ENCODE assay signal across 8 mouse cellular contexts in the genomic region with DNA sequence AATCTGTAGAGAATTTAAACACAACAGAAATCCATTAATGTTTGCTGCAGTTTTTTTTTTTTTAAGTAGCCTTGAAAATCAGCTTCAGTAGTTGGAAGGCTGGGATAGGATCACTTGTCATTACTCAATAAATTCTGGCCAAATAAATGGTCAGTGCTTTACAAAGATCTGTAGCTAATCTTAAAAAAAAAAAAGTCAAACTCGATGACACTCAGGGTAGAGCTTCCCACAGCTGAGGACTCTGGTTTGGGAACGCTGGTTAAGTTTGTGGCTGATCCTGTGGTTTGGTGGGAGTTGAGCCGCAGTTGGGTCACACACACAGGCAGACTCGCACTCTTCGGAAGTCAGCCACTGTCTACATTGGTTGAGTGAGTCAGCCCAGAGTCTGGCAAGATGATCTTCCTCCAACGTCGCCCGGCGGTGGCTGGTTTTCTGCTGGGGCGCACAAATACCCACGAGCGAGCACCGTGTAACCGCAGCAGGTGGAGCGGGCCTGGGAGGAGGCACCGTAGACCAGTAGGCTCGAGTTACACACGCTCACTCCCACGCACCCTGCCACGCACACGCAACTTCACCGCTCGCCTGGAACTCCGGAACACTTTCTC.
A peak's percentile ranks its signal among the peaks of the same experiment; 100 is the strongest.
DNase-seq lines count a peak whose midpoint lies in the region; ATAC-seq and TF ChIP-seq lines count a peak whose summit lies in the region.

No protein-coding gene starts in this region.

- no peak overlapping the region for H3K27ac ChIP-seq in ES-E14 (ENCODE audit: insufficient read depth, low read depth, low read length, poor library complexity, severe bottlenecking)
- peak overlapping the region; percentile 61 for H3K27ac ChIP-seq in bone marrow macrophage, adult 2 months (ENCODE audit: insufficient read depth, low read depth, low read length)
- no peak overlapping the region for H3K27ac ChIP-seq in hindbrain, embryonic 15.5 days (replicated peaks)
- peak overlapping the region; percentile 84 for H3K27ac ChIP-seq in liver, embryonic 12.5 days

- H3K4me3 ChIP-seq in ES-E14 (ENCODE audit: insufficient read depth in 1 of 2, low read depth in 1 of 2, low read length in 2 of 2, poor library complexity in 1 of 2, severe bottlenecking in 1 of 2) (peak overlapping the region; percentile 61 to 82), myocyte (peak overlapping the region; percentile 97)
- peak overlapping the region; percentile 78 for H3K4me3 ChIP-seq in bone marrow macrophage, adult 2 months (ENCODE audit: insufficient read depth, low read length)
- H3K4me3 ChIP-seq in hindbrain, embryonic 15.5 days, result peak overlapping the region; percentile 41
- peak overlapping the region; percentile 80 for H3K4me3 ChIP-seq in liver, embryonic 12.5 days

- H3K4me2 ChIP-seq in hindbrain, embryonic 15.5 days, result peak overlapping the region; percentile 81
- H3K4me2 ChIP-seq in liver, embryonic 12.5 days, result peak overlapping the region; percentile 100
- H3K4me2 ChIP-seq in myocyte (ENCODE audit: low read depth), result peak overlapping the region; percentile 70

- ATAC-seq in hindbrain, embryonic 15.5 days (ENCODE audit: low FRiP score, low read depth), result no peak
- ATAC-seq in liver, embryonic 12.5 days, result peak; percentile 19; the same call in 1 of the 2 replicates

- no peaks in the 10 kb centered on the region for H3K36me3 ChIP-seq in ES-E14 (ENCODE audit: control insufficient read depth, insufficient read depth, low read length, poor library complexity, severe bottlenecking)
- H3K36me3 ChIP-seq in hindbrain, embryonic 15.5 days, result no peaks in the 10 kb centered on the region
- H3K36me3 ChIP-seq in liver, embryonic 12.5 days, result no peaks in the 10 kb centered on the region
- peaks cover 13% of the 10 kb centered on the region for H3K36me3 ChIP-seq in myocyte (ENCODE audit: control insufficient read depth, insufficient read depth)

- TF ChIP-seq CTCF in bone marrow macrophage, adult 2 months (IDR thresholded peaks at IDR 0.05; ENCODE audit: low read depth, low read length), result no peak

- H3K79me2 ChIP-seq in myocyte (ENCODE audit: control insufficient read depth, insufficient read depth), result peaks cover 69% of the 10 kb centered on the region

- no peak for TF ChIP-seq POLR2A in bone marrow macrophage, adult 2 months (IDR thresholded peaks at IDR 0.05; ENCODE audit: borderline replicate concordance, low read depth, low read length)
- TF ChIP-seq POLR2A in myocyte (IDR thresholded peaks at IDR 0.05; ENCODE audit: insufficient read length, low read depth), result peak; percentile 63

- WGBS in hindbrain, embryonic 15.5 days, result under 1% methylated on average over 24 of the region's 24 CpGs
- WGBS in liver, embryonic 12.5 days (ENCODE audit: insufficient replicate concordance), result 3% methylated on average over 24 of the region's 24 CpGs

- no peak overlapping the region for H3K9ac ChIP-seq in ES-E14 (ENCODE audit: insufficient read depth, low read depth, low read length, poor library complexity, severe bottlenecking)
- no peak overlapping the region for H3K9ac ChIP-seq in hindbrain, embryonic 15.5 days
- H3K9ac ChIP-seq in liver, embryonic 12.5 days, result peak overlapping the region; percentile 93

- no peaks in the 10 kb centered on the region for H3K9me3 ChIP-seq in ES-E14 (ENCODE audit: control insufficient read depth, insufficient read depth, low read depth, low read length)
- H3K9me3 ChIP-seq in hindbrain, embryonic 15.5 days, result no peaks in the 10 kb centered on the region
- H3K9me3 ChIP-seq in liver, embryonic 12.5 days (replicated peaks), result no peaks in the 10 kb centered on the region

- DNase-seq in ES-E14 (ENCODE audit: low read depth, low spot score), result no peak
- DNase-seq in gastrocnemius, adult 18-20 months (ENCODE audit: low spot score), result peak; percentile 55
- DNase-seq in thymus, postnatal 36 days, result peak; percentile 75 to 81
- no peak for DNase-seq in cerebellum, adult 11-12 months

- H3K27me3 ChIP-seq in hindbrain, embryonic 15.5 days, result peaks cover 75% of the 10 kb centered on the region
- H3K27me3 ChIP-seq in liver, embryonic 12.5 days (replicated peaks), result peaks cover 25% of the 10 kb centered on the region; the same call in 1 of the 2 replicates
- H3K27me3 ChIP-seq in myocyte (ENCODE audit: control insufficient read depth, insufficient read depth, insufficient read length), result no peaks in the 10 kb centered on the region

- H3ac ChIP-seq in myocyte (ENCODE audit: control insufficient read depth, insufficient read length), result peak overlapping the region; percentile 86

- in situ Hi-C loops in ES-E14 (cut with MboI; ENCODE audit: low sequenced_read_pairs in 2 of 2, unreplicated experiment in 2 of 2), result loop anchor here in 1 of 2 experiments (10.0 kb wide), 1 partner anchor 1388 kb away; the partner anchor contains the start of gene Sim2

- H3K4me1 ChIP-seq in ES-E14 (ENCODE audit: control insufficient read depth in 2 of 2, insufficient read depth in 2 of 2, low read length in 2 of 2, poor library complexity in 1 of 2), result peaks cover 0 to 4% of the 10 kb centered on the region in 2 experiments; a peak in 1 of 4 replicates
- H3K4me1 ChIP-seq in bone marrow macrophage, adult 2 months (ENCODE audit: control insufficient read depth, insufficient read depth, low read length), result peaks cover 42% of the 10 kb centered on the region
- peaks cover 43% of the 10 kb centered on the region for H3K4me1 ChIP-seq in hindbrain, embryonic 15.5 days (replicated peaks)
- peaks cover 85% of the 10 kb centered on the region for H3K4me1 ChIP-seq in liver, embryonic 12.5 days

TF ChIP-seq in ES-E14, 5 proteins besides CTCF, POLR2A, EP300 and RAD21:
- TF ChIP-seq ZNF384 (IDR thresholded peaks at IDR 0.05; ENCODE audit: low read depth, low read length), result no peak
TF ChIP-seq in ES-E14: peak in this region for 0.

TF ChIP-seq in myocyte, 11 proteins besides CTCF, POLR2A, EP300 and RAD21:
- no peak for TF ChIP-seq USF1 (IDR thresholded peaks at IDR 0.05; ENCODE audit: low read depth)
- TF ChIP-seq E2F4 (IDR thresholded peaks at IDR 0.05; ENCODE audit: insufficient read depth), result no peak
- TF ChIP-seq MAX (IDR thresholded peaks at IDR 0.05; ENCODE audit: low read depth), result no peak
- TF ChIP-seq MYOG (IDR thresholded peaks at IDR 0.05; ENCODE audit: control insufficient read depth in 1 of 3, insufficient read depth in 1 of 3, insufficient read length in 2 of 3, low read depth in 2 of 3), result peak; percentile 10 to 94 (median 89)
- no peak for TF ChIP-seq REST (IDR thresholded peaks at IDR 0.05; ENCODE audit: insufficient read depth, insufficient read length)
- no peak for TF ChIP-seq SRF (IDR thresholded peaks at IDR 0.05; ENCODE audit: control insufficient read depth, insufficient read length, low read depth)
- peak in 2 of 3 experiments; percentile 88 to 92 for TF ChIP-seq MYOD1 (IDR thresholded peaks at IDR 0.05; ENCODE audit: control insufficient read depth in 1 of 3, insufficient read length in 2 of 3, low read depth in 2 of 3)
- TF ChIP-seq TCF3 (IDR thresholded peaks at IDR 0.05; ENCODE audit: insufficient read length, low read depth), result peak; percentile 73
- TF ChIP-seq CEBPB (IDR thresholded peaks at IDR 0.05; ENCODE audit: insufficient read depth, poor library complexity, severe bottlenecking), result no peak
- peak; percentile 1 for TF ChIP-seq TCF12 (IDR thresholded peaks at IDR 0.05; ENCODE audit: insufficient read depth, poor library complexity, severe bottlenecking)
- TF ChIP-seq POLR2AphosphoS2 (IDR thresholded peaks at IDR 0.05; ENCODE audit: insufficient read length, low read depth), result peak; percentile 89

Comparison
In these comparisons a context has a peak if more than half of its experiments do, and no peak if none do; other contexts are left out.
1. DNase-seq: peak in gastrocnemius, adult 18-20 months (single experiment) and thymus, postnatal 36 days (2 of 2); none in ES-E14 (single experiment) and cerebellum, adult 11-12 months (single experiment).
2. H3K27ac ChIP-seq: peak in bone marrow macrophage, adult 2 months (single experiment) and liver, embryonic 12.5 days (single experiment); none in ES-E14 (single experiment) and hindbrain, embryonic 15.5 days (single experiment).
3. H3K4me3 ChIP-seq: peak in every context shown above with its lines; median percentile 97 in myocyte; 80 in liver, embryonic 12.5 days; 78 in bone marrow macrophage, adult 2 months; 72 in ES-E14; 41 in hindbrain, embryonic 15.5 days.
4. Peak in every context shown above with its lines, with median percentiles within 50 percentile points of each other: H3K4me2 ChIP-seq.